Mouse (Mus musculus) spleen, adult 18-20 months (tissue): ENCODE measurements around the gene Slc25a5.
"Not testable (repeated sequence)": the region's sequence is repeated elsewhere in the genome, so short reads cannot be mapped to it uniquely, and the experiment has no call there.

ENCODE experiments used
- DNase-seq, 2 experiments: peaks; one replicate each; pipeline ENCODE4 v3.0.0; 2022; ENCODE audit warnings: mixed read lengths in 2 of 2

The Slc25a5 gene

DNA sequence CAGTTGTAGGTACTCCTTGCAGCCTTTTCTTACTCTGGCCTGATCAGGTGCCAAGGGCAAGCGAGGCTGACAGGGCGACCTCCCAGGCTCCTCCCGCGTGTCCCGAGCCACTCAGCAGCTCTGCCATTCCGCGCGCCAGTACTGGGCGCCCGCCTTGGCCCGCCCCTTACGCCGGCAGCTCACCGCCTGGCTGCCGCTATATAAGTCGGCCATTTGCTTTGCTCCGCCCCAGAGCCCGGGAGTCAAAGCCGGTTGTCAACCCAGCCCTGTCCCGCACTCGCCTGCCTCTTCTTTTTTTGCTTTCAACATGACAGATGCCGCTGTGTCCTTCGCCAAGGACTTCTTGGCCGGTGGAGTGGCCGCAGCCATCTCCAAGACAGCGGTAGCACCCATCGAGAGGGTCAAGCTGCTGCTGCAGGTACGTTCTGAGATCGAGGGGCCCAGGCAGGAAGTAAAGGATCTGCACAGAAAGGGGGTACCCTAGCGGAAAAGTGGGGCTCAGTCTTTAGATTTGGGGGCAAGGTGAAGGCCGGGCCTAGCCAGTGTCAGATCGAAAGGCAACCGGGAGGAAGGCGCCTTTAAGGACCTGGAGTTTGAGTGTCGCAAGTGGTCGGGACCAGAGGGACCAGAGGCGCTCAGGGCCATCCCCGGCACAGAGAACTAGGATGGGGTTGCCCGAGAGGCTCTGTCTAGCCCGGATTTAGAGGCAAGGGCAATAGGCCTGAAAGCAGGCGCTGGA is at the start of gene Slc25a5:
TSS of gene Slc25a5 (plus strand) at position 228 of the 739 bp plus-strand sequence.
- peak; percentile 71 to 76 for DNase-seq

DNA sequence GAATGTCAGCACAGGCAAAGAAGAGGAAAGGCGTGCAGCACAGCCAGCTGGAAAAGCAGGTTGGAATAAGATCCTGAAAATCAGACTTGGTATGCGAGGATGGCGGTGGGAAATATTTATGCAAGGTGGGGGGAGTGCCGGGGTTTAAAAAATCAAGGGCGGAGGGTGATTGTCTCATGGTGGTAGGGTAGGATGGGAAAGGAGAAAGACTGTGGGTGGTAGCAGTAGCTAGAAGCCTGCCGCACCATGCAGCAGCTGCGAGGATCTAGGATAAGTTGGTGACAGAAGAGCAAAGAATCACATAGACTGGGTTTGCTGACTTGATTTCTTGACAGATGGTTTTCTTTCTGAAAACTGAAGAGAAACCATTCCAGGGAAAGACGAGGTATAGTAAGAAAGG is 48.7 kb upstream of the Slc25a5 start:
- no peak for DNase-seq

- no peak for DNase-seq
Observed at GRCm38 (mm10) chrX:36748573-36748972, 46.9 kb upstream of the Slc25a5 start.

GRCm38 (mm10) chrX:36749281-36749785 is 46.1 kb upstream of the Slc25a5 start:
- DNase-seq = no peak

DNA sequence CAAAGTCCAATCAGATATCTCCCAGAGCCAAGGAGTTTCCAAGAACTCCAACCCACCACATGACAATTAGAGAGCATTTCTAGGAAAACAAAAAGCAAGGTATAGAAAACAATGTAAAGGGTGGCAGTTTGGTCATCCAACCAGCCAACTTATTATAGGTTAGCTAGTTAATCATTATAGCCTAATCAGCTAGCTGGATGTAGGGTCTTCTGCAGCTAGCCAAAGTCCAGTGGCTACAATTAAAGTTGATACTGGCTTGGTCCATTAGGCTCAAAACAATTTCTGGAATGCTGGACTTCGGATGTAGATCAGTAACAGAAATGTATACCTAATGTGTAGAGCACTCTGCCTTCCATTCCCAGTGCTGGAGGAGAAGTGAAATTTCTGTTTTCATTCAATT is 44.9 kb upstream of the Slc25a5 start:
- DNase-seq = no peak

- DNase-seq = no peak
Observed at GRCm38 (mm10) chrX:36752586-36752985, 42.9 kb upstream of the Slc25a5 start.

- peak; percentile 8 for DNase-seq
Observed at GRCm38 (mm10) chrX:36757796-36758472, 37.5 kb upstream of the Slc25a5 start.

DNA sequence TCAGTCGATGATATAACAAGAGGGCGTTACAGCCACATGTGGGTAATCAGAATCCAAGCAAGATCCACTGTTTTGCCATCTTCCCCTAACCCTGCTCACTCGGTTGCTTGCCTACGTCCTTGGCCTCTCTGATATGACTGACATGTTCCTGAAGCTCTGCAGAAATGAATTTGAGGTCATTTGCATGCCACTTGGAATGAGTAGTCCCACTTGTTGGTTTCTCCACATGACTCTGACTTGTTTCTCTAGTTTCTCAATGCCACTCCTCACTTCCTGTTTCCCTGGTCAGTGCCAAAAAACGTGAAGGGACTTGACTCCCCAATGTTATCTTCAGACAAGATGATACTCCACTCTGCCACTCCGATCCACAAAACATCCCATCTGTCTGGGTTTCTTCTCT is 36.9 kb upstream of the Slc25a5 start:
- DNase-seq = no peak

GRCm38 (mm10) chrX:36760946-36761635 is 34.4 kb upstream of the Slc25a5 start:
- peak in 1 of 2 experiments; percentile 41 for DNase-seq

- no peak for DNase-seq
Observed at GRCm38 (mm10) chrX:36762289-36762688, 33.2 kb upstream of the Slc25a5 start.

DNA sequence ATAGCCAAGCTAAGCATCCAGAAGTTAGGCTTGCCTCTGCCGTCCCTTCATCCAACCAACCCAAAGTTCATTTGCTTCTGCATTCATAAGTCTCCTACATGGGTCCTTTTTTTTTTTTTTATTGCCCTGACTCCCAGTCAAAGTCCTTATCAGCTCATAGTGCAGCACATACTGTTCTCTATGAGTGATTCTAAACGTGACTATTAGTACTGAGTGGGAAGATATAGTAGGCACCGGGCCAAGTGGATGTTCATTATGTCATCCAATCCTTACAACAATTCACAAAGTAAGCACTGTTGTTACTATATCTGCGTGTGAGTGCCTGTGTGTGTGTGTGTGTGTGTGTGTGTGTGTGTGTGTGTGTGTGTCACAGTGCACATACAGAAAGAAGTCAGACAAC is 32.6 kb upstream of the Slc25a5 start:
- DNase-seq = no peak

GRCm38 (mm10) chrX:36763298-36763933 is 32.0 kb upstream of the Slc25a5 start:
- no peak for DNase-seq

- DNase-seq = no peak
Observed at GRCm38 (mm10) chrX:36763934-36764317, 31.5 kb upstream of the Slc25a5 start.

DNA sequence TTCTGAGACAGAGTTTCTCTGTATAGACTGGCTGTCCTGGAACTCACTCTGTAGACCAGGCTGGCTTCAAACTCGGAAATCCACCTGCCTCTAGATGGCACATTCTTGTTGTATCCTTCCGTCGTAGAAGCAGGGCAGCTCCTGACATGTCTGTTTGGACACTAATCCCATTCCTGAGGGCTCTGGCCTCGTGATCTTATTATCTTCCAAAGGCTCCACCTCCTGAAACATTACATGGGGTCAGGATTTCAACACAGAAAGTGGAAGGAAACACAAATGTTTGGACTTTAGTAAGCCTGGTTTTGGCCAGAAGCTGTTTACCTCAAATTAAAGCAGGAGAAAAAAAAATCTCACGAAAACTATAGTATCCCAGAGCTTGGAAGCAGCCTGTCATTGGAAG is 28.1 kb upstream of the Slc25a5 start:
- no peak for DNase-seq

DNA sequence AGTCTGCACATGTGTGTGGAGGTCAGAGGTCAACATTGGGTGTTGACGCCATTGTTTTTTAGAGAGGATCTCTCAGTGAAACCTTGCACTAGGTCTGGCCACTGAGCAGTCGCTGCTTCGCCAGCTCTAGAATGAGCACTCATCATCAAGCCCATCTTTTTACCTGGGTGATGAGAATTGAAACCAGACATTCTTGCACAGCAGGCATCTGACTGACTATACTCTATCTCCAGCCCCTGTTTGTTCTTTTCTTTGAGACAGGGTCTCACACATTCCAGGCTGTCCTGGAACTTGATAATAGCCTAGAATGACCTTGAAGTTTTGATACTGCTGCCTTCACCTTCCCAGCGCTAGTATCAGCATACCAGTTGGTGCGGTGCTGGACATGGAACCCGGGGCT is 22.9 kb upstream of the Slc25a5 start:
- DNase-seq = no peak

DNA sequence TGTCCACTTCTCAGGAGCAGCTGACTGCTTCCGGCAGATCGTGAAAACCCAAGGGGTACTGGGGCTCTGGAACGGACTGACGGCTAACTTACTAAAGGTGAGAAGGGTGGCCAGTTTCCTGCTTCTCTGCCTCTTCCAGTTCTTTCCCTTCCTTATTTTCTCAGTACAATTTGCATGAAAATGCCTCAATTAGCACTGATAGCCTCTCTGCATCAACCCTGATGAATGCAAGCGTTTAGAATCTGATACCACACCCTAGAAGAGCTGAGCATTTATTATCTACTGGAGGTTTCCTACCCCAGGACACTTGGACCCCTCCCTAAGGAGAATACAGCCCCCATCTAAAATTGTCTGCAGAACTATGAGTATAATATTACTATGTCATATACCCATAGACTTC is 19.9 kb upstream of the Slc25a5 start:
- no peak for DNase-seq

- no peak for DNase-seq
Observed at GRCm38 (mm10) chrX:36777694-36778093, 17.8 kb upstream of the Slc25a5 start.

GRCm38 (mm10) chrX:36789360-36789759 is 6.1 kb upstream of the Slc25a5 start:
- DNase-seq = no peak

DNA sequence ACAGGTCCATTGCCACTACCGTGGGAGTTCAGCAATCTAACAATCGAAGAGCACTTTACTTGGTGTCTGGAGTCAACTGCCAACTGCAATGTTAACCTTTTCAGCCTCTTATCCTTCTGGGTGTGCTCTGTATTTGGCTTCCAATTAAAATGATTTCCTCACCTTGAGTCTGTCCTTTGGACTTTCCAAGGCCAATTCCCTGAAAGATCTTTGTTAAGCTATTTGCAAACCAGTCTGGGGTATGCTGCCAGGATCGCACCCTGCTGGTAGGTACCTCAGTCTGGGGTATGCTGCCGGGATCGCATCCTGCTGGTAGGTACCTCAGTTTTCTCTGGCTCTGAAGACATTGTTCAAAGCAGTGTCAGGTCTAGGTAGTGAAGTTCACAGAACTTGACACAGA is 880 bp upstream of the Slc25a5 start:
- DNase-seq = no peak

DNA sequence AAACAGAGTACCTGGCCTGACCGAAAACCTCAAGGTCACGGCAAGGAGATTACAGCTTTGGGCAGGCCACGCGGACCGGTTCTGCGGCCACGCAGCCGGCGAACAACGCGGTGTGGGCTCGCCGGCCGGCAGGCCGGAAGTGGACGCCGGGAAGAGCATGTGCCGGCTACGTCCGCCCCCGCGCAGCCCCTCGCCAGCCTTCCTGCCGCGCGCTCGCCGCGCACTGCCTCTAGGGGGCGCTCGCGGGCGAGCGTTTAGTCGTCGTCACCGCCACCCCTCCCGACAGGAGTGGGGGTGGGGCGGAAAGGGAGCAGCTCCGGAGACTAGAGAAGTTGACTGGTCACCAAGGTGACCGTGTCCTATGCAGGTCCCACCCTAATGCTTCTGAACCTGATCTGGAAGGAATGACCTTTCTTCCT is 721 bp downstream of the Slc25a5 start:
- DNase-seq = peak; percentile 70 to 77

GRCm38 (mm10) chrX:36796734-36797133 is 1.3 kb downstream of the Slc25a5 start:
- not testable (repeated sequence) for DNase-seq

GRCm38 (mm10) chrX:36799131-36799879 is 3.9 kb downstream of the Slc25a5 start:
- no peak for DNase-seq
